Mouse (Mus musculus) cerebellum, adult 2 months (tissue): ENCODE measurements around the gene Timd2.

Source experiments
- CTCF ChIP-seq: fragments of 200-500 bp; IDR thresholded peaks from 2 replicates; pipeline ENCODE4 v1.5.1; 2011; ENCODE audit warnings: low read depth, mild to moderate bottlenecking, control low read depth, low read length, moderate library complexity, borderline replicate concordance; ENCODE audit not compliant: insufficient read depth
- POLR2A ChIP-seq: fragments of 200-500 bp; IDR thresholded peaks from 2 replicates; pipeline ENCODE4 v1.6.1; 2011; ENCODE audit warnings: low read length, control low read depth, borderline replicate concordance; ENCODE audit not compliant: insufficient read depth

DNA sequence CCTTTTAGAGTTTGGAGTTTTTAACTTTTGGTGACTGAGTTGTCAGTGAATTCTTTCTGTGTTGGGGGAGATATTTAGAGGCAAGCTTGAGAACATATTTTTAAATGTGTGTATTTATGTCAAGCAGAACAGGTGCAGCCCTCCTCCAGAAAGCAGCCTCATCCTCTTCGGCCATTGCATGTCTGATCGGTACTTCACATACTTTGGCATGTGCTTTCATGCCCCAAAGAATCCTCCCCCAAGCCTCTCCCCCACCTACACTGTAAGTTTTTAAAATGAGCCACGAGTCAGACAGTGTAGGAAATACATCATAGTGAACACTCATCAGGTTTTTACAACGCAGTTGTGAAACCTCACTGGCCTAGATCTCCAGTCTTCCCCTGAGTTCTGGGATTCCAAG, 34.0 kb upstream of the Timd2 start:
- TF ChIP-seq CTCF, result no peak
- no peak for TF ChIP-seq POLR2A
